In genomic region chr11:50230481-50231304, GRCm38 (mm10) we compare ENCODE assay signal across 9 mouse cellular contexts. TPM values are rescaled to one million over a fixed set of nuclear protein-coding genes. Genes with fewer than 3 reads are reported as not detected.
DNase-seq lines count a peak whose midpoint lies in the region; ATAC-seq and TF ChIP-seq lines count a peak whose summit lies in the region.
"Had no signal": no experiment of that assay in that cellular context is flagged by ENCODE, and none has a peak within 500 bp of the region (broad histone marks: within the 10 kb centered on the region; RNA-seq: fewer than 3 reads in every experiment).

No protein-coding gene starts in this region.

- peak; percentile 57 for DNase-seq in cerebellum, adult 9-10 months
- no peak for DNase-seq in cerebellum, postnatal 4 days (ENCODE audit: low spot score in 2 of 2)
- no peak for DNase-seq in spleen, adult 2 months (ENCODE audit: low read depth in 1 of 2, low spot score in 2 of 2)
- DNase-seq in spleen, adult 12 weeks (ENCODE audit: low spot score) = no peak
- DNase-seq in testis, postnatal 10 days (ENCODE audit: low spot score) = peak; percentile 58
- no peak for DNase-seq in ovary, postnatal 10 days (ENCODE audit: low spot score)
- DNase-seq in urinary bladder, adult 2 months (ENCODE audit: low spot score) = no peak

- no peak for ATAC-seq in limb, embryonic 15.5 days (ENCODE audit: insufficient number of reproducible peaks, low FRiP score, low TSS enrichment, low read depth)

- peak overlapping the region; percentile 52 for H3K4me2 ChIP-seq in limb, embryonic 15.5 days

- no peak overlapping the region for H3K27ac ChIP-seq in spleen, adult 2 months (ENCODE audit: insufficient read depth, low read length)
- H3K27ac ChIP-seq in limb, embryonic 15.5 days = no peak overlapping the region

- 90% methylated on average over 45 of the region's 45 CpGs for WGBS in spleen, adult 2 months
- WGBS in limb, embryonic 15.5 days = 33% methylated on average over 45 of the region's 45 CpGs

- peaks cover 3% of the 10 kb centered on the region; the same call in 1 of the 2 replicates for H3K4me1 ChIP-seq in spleen, adult 2 months (ENCODE audit: control insufficient read depth, insufficient read depth, insufficient read length)
- peaks cover 51% of the 10 kb centered on the region for H3K4me1 ChIP-seq in limb, embryonic 15.5 days

- no peaks in the 10 kb centered on the region for H3K27me3 ChIP-seq in spleen, adult 2 months (ENCODE audit: control insufficient read depth, insufficient read depth, low read length)
- H3K27me3 ChIP-seq in limb, embryonic 15.5 days = peaks cover 6% of the 10 kb centered on the region; the same call in 1 of the 2 replicates

- H3K4me3 ChIP-seq in spleen, adult 2 months (ENCODE audit: extremely low read depth, insufficient read depth, insufficient read length) = no peak overlapping the region
- H3K4me3 ChIP-seq in limb, embryonic 15.5 days = peak overlapping the region; percentile 26
- H3K4me3 ChIP-seq: myocyte had no signal

- H3K36me3 ChIP-seq in spleen, adult 2 months (ENCODE audit: control insufficient read depth, insufficient read depth, low read length) = peaks cover 2% of the 10 kb centered on the region; the same call in 1 of the 2 replicates
- H3K36me3 ChIP-seq in limb, embryonic 15.5 days = peaks cover 36% of the 10 kb centered on the region

- 0 out of 2 replicates have a peak, but pooled peaks have one; percentile 4 for TF ChIP-seq CTCF in spleen, adult 2 months (IDR thresholded peaks at IDR 0.05; ENCODE audit: extremely low read depth, insufficient read depth, insufficient read length, insufficient replicate concordance)

- no peak for TF ChIP-seq POLR2A in spleen, adult 2 months (IDR thresholded peaks at IDR 0.05; ENCODE audit: low read depth, low read length)

- H3K9me3 ChIP-seq in limb, embryonic 15.5 days = no peaks in the 10 kb centered on the region

- no peak overlapping the region for H3K9ac ChIP-seq in limb, embryonic 15.5 days

RNA-seq across cellular contexts. Expression of gene Ltc4s, which starts 7.7 kb away (rescaled TPM):
- polyA plus RNA-seq in spleen, adult 2 months (2012; rRNA removed) = 44.9 and 53.9 TPM in 2 replicates
- polyA plus RNA-seq in limb, embryonic 15.5 days (2015; fragmentation: Nextera tagmentation; extraction: Ambion mirVana) = 2.1 and 3.0 TPM in 2 replicates
- 16.8 and 36.1 TPM in 2 replicates for polyA plus RNA-seq in urinary bladder, adult 2 months (2012; rRNA removed)

RNA-seq across cellular contexts. Expression of gene Mgat4b, which starts 20.0 kb away (rescaled TPM):
- polyA plus RNA-seq in spleen, adult 2 months (2012; rRNA removed) = 32.6 and 41.5 TPM in 2 replicates
- 12.5 and 16.0 TPM in 2 replicates for polyA plus RNA-seq in limb, embryonic 15.5 days (2015; fragmentation: Nextera tagmentation; extraction: Ambion mirVana)
- polyA plus RNA-seq in urinary bladder, adult 2 months (2012; rRNA removed) = 47.4 and 54.3 TPM in 2 replicates

RNA-seq across cellular contexts. Expression of gene Sqstm1, which starts 20.1 kb away (rescaled TPM):
- polyA plus RNA-seq in spleen, adult 2 months (2012; rRNA removed) = 113 and 117 TPM in 2 replicates
- polyA plus RNA-seq in limb, embryonic 15.5 days (2015; fragmentation: Nextera tagmentation; extraction: Ambion mirVana) = 241 and 262 TPM in 2 replicates
- 317 and 373 TPM in 2 replicates for polyA plus RNA-seq in urinary bladder, adult 2 months (2012; rRNA removed)

RNA-seq across cellular contexts. Expression of gene Mrnip, which starts 56.4 kb away (rescaled TPM):
- polyA plus RNA-seq in spleen, adult 2 months (2012; rRNA removed) = 2.4 and 3.5 TPM in 2 replicates
- 15.5 and 16.2 TPM in 2 replicates for polyA plus RNA-seq in limb, embryonic 15.5 days (2015; fragmentation: Nextera tagmentation; extraction: Ambion mirVana)
- 8.7 and 11.5 TPM in 2 replicates for polyA plus RNA-seq in urinary bladder, adult 2 months (2012; rRNA removed)

Comparison
In these comparisons a context has a peak if more than half of its experiments do, and no peak if none do; other contexts are left out.
1. DNase-seq: peak in cerebellum, adult 9-10 months (single experiment) and testis, postnatal 10 days (single experiment); none in cerebellum, postnatal 4 days (0 of 2), spleen, adult 2 months (0 of 2), spleen, adult 12 weeks (single experiment), ovary, postnatal 10 days (single experiment) and urinary bladder, adult 2 months (single experiment).